Mouse (Mus musculus): Measurements from ENCODE around the gene Tmem82. TPM values are rescaled to one million over a fixed set of nuclear protein-coding genes. Genes with fewer than 3 reads are reported as not detected.
A peak's percentile ranks its signal among the peaks of the same experiment; 100 is the strongest.

Gene Tmem82
- polyA plus RNA-seq, 1 experiment from 2014 or later, result 5.4 TPM

GRCm38 (mm10) chr4:141603921-141604320 is 14.5 kb downstream of the Tmem82 start:
- WGBS, result 80% methylated on average over 4 of the region's 4 CpGs
- H3K4me3 ChIP-seq (ENCODE audit: low read length), result no peak overlapping the region
- no peak for ATAC-seq (ENCODE audit: low FRiP score, low TSS enrichment)
- no peaks in the 10 kb centered on the region for H3K27me3 ChIP-seq (ENCODE audit: insufficient read depth, low read length)
- H3K9ac ChIP-seq (replicated peaks; ENCODE audit: low read length), result no peak overlapping the region
- H3K4me2 ChIP-seq (replicated peaks; ENCODE audit: low read depth, low read length), result no peak overlapping the region
- peaks cover 4% of the 10 kb centered on the region for H3K9me3 ChIP-seq (ENCODE audit: low read length)
- H3K4me1 ChIP-seq (ENCODE audit: insufficient read depth, low read length), result peaks cover 23% of the 10 kb centered on the region
- H3K36me3 ChIP-seq (ENCODE audit: insufficient read depth, low read length), result no peaks in the 10 kb centered on the region
- peak overlapping the region; percentile 74 for H3K27ac ChIP-seq (ENCODE audit: low read length)

GRCm38 (mm10) chr4:141602523-141603223 is 15.8 kb downstream of the Tmem82 start:
- Histone ChIP-seq H3K27me3 (ENCODE audit: insufficient read depth, low read length) (no peaks in the 10 kb centered on the region), H3K4me1 (ENCODE audit: insufficient read depth, low read length) (peaks cover 36% of the 10 kb centered on the region), H3K4me3 (ENCODE audit: low read length) (no peak overlapping the region), H3K9me3 (ENCODE audit: low read length) (peaks cover 4% of the 10 kb centered on the region), H3K4me2 (replicated peaks; ENCODE audit: low read depth, low read length) (no peak overlapping the region), H3K36me3 (ENCODE audit: insufficient read depth, low read length) (no peaks in the 10 kb centered on the region), H3K27ac (ENCODE audit: low read length) (peak overlapping the region; percentile 58), H3K9ac (replicated peaks; ENCODE audit: low read length) (no peak overlapping the region)
- 55% methylated on average over 11 of the region's 11 CpGs for WGBS
- no peak for ATAC-seq (ENCODE audit: low FRiP score, low TSS enrichment)

GRCm38 (mm10) chr4:141601148-141601862 is 17.1 kb downstream of the Tmem82 start:
- no peak overlapping the region for H3K4me3 ChIP-seq (ENCODE audit: low read length)
- H3K9me3 ChIP-seq (ENCODE audit: low read length), result peaks cover 4% of the 10 kb centered on the region
- no peak overlapping the region for H3K9ac ChIP-seq (replicated peaks; ENCODE audit: low read length)
- peaks cover 37% of the 10 kb centered on the region for H3K4me1 ChIP-seq (ENCODE audit: insufficient read depth, low read length)
- H3K36me3 ChIP-seq (ENCODE audit: insufficient read depth, low read length), result no peaks in the 10 kb centered on the region
- H3K27me3 ChIP-seq (ENCODE audit: insufficient read depth, low read length), result no peaks in the 10 kb centered on the region
- no peak for ATAC-seq (ENCODE audit: low FRiP score, low TSS enrichment)
- no peak overlapping the region for H3K4me2 ChIP-seq (replicated peaks; ENCODE audit: low read depth, low read length)
- H3K27ac ChIP-seq (ENCODE audit: low read length), result no peak overlapping the region
- WGBS, result 79% methylated on average over 12 of the region's 12 CpGs

GRCm38 (mm10) chr4:141600364-141600763 is 18.1 kb downstream of the Tmem82 start:
- ATAC-seq (ENCODE audit: low FRiP score, low TSS enrichment), result no peak
- Histone ChIP-seq H3K9me3 (ENCODE audit: low read length) (no peaks in the 10 kb centered on the region), H3K4me1 (ENCODE audit: insufficient read depth, low read length) (peaks cover 37% of the 10 kb centered on the region), H3K4me3 (ENCODE audit: low read length) (no peak overlapping the region), H3K27me3 (ENCODE audit: insufficient read depth, low read length) (no peaks in the 10 kb centered on the region), H3K9ac (replicated peaks; ENCODE audit: low read length) (peak overlapping the region; percentile 77; the same call in 1 of the 2 replicates), H3K36me3 (ENCODE audit: insufficient read depth, low read length) (0 out of 2 replicates have a peak, but pooled peaks cover under 1% of the 10 kb centered on the region), H3K4me2 (replicated peaks; ENCODE audit: low read depth, low read length) (no peak overlapping the region), H3K27ac (ENCODE audit: low read length) (peak overlapping the region; percentile 93)
- 33% methylated on average over 6 of the region's 6 CpGs for WGBS

GRCm38 (mm10) chr4:141599251-141600141 is 18.9 kb downstream of the Tmem82 start:
- Histone ChIP-seq H3K9me3 (ENCODE audit: low read length) (no peaks in the 10 kb centered on the region), H3K4me2 (replicated peaks; ENCODE audit: low read depth, low read length) (peak overlapping the region; percentile 82), H3K27me3 (ENCODE audit: insufficient read depth, low read length) (no peaks in the 10 kb centered on the region), H3K4me1 (ENCODE audit: insufficient read depth, low read length) (peaks cover 33% of the 10 kb centered on the region), H3K27ac (ENCODE audit: low read length) (peak overlapping the region; percentile 93), H3K4me3 (ENCODE audit: low read length) (peak overlapping the region; percentile 66), H3K9ac (replicated peaks; ENCODE audit: low read length) (peak overlapping the region; percentile 77), H3K36me3 (ENCODE audit: insufficient read depth, low read length) (peaks cover 8% of the 10 kb centered on the region)
- no peak for ATAC-seq (ENCODE audit: low FRiP score, low TSS enrichment)
- under 1% methylated on average over 28 of the region's 57 CpGs for WGBS

GRCm38 (mm10) chr4:141598894-141599250 is 19.6 kb downstream of the Tmem82 start:
- peak overlapping the region; percentile 93 for H3K27ac ChIP-seq (ENCODE audit: low read length)
- no peaks in the 10 kb centered on the region for H3K27me3 ChIP-seq (ENCODE audit: insufficient read depth, low read length)
- H3K4me1 ChIP-seq (ENCODE audit: insufficient read depth, low read length), result peaks cover 27% of the 10 kb centered on the region
- ATAC-seq (ENCODE audit: low FRiP score, low TSS enrichment), result no peak
- peak overlapping the region; percentile 82 for H3K4me2 ChIP-seq (replicated peaks; ENCODE audit: low read depth, low read length)
- 0% methylated on average over 9 of the region's 9 CpGs for WGBS
- H3K9me3 ChIP-seq (ENCODE audit: low read length), result no peaks in the 10 kb centered on the region
- H3K9ac ChIP-seq (replicated peaks; ENCODE audit: low read length), result peak overlapping the region; percentile 77
- peak overlapping the region; percentile 66 for H3K4me3 ChIP-seq (ENCODE audit: low read length)
- peaks cover 14% of the 10 kb centered on the region for H3K36me3 ChIP-seq (ENCODE audit: insufficient read depth, low read length)

GRCm38 (mm10) chr4:141598199-141598893 is 20.1 kb downstream of the Tmem82 start:
- peaks cover 16% of the 10 kb centered on the region for H3K36me3 ChIP-seq (ENCODE audit: insufficient read depth, low read length)
- peak overlapping the region; percentile 77 for H3K9ac ChIP-seq (replicated peaks; ENCODE audit: low read length)
- H3K4me2 ChIP-seq (replicated peaks; ENCODE audit: low read depth, low read length), result peak overlapping the region; percentile 82
- peak; percentile 84 for ATAC-seq (ENCODE audit: low FRiP score, low TSS enrichment)
- WGBS, result under 1% methylated on average over 19 of the region's 19 CpGs
- peak overlapping the region; percentile 93 for H3K27ac ChIP-seq (ENCODE audit: low read length)
- no peaks in the 10 kb centered on the region for H3K9me3 ChIP-seq (ENCODE audit: low read length)
- H3K27me3 ChIP-seq (ENCODE audit: insufficient read depth, low read length), result no peaks in the 10 kb centered on the region
- H3K4me1 ChIP-seq (ENCODE audit: insufficient read depth, low read length), result peaks cover 24% of the 10 kb centered on the region
- peak overlapping the region; percentile 66 for H3K4me3 ChIP-seq (ENCODE audit: low read length)

GRCm38 (mm10) chr4:141596700-141597328 is 21.6 kb downstream of the Tmem82 start:
- no peak for ATAC-seq (ENCODE audit: low FRiP score, low TSS enrichment)
- H3K4me2 ChIP-seq (replicated peaks; ENCODE audit: low read depth, low read length), result no peak overlapping the region
- 88% methylated on average over 8 of the region's 8 CpGs for WGBS

More at GRCm38 (mm10) chr4:141596700-141597328, 21.6 kb downstream of the Tmem82 start:
- no peaks in the 10 kb centered on the region for H3K27me3 ChIP-seq (ENCODE audit: insufficient read depth, low read length)
- peaks cover 24% of the 10 kb centered on the region for H3K36me3 ChIP-seq (ENCODE audit: insufficient read depth, low read length)
- H3K27ac ChIP-seq (ENCODE audit: low read length), result no peak overlapping the region
- no peaks in the 10 kb centered on the region for H3K9me3 ChIP-seq (ENCODE audit: low read length)
- no peak overlapping the region for H3K4me3 ChIP-seq (ENCODE audit: low read length)
- no peak overlapping the region for H3K9ac ChIP-seq (replicated peaks; ENCODE audit: low read length)
- peaks cover 24% of the 10 kb centered on the region for H3K4me1 ChIP-seq (ENCODE audit: insufficient read depth, low read length)

Data from kidney, embryonic 16.5 days (tissue).